Mouse (Mus musculus) heart, postnatal 0 days (tissue): ENCODE measurements around the gene Pde4c.

ENCODE experiments used
- CTCF ChIP-seq: IDR thresholded peaks from 2 replicates; pipeline ENCODE4 v1.5.1; 2016; ENCODE audit warnings: antibody characterized with exemption, control low read depth, low read depth
- EP300 ChIP-seq: IDR thresholded peaks from 2 replicates; pipeline ENCODE4 v1.6.1; 2016; ENCODE audit warnings: antibody characterized with exemption, low read depth

DNA sequence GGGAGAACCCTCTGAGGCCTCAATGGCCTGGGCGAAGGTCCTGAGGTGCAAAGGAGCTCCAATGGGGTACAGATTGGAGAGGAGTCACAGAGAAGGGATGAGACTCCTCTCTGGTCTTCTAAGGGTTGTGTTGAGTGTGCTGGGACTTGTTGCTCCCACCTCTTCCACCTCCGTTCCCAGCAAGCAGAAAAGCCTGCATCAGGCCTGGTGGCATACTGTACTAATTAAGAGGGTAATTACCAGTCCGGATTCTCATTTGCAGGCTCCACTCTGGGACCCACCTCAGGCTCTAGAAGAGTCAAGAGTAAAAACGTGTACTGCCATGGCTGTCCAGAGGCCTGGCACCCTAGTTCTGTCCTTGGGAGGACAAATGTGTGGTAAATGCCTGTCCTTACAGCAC lies 26.6 kb upstream of the Pde4c start:
- TF ChIP-seq CTCF (no peak), EP300 (no peak)
